Comparison of ENCODE assay signal across 30 mouse cellular contexts in genomic region chr4:23077603-23078002, GRCm38 (mm10).
"Had no signal": no experiment of that assay in that cellular context is flagged by ENCODE, and none has a peak within 500 bp of the region (broad histone marks: within the 10 kb centered on the region; RNA-seq: fewer than 3 reads in every experiment).

No protein-coding gene starts in this region.

- H3K4me3 ChIP-seq: limb, embryonic 10.5 days; limb, embryonic 12.5 days; limb, embryonic 13.5 days; limb, embryonic 15.5 days; liver, embryonic 12.5 days; liver, embryonic 13.5 days; liver, embryonic 15.5 days; lung, embryonic 15.5 days; megakaryocyte, embryonic 14.5 days; midbrain, embryonic 10.5 days; midbrain, embryonic 12.5 days; midbrain, embryonic 13.5 days; midbrain, embryonic 15.5 days; myocyte; neural tube, embryonic 12.5 days had no signal

- H3K4me1 ChIP-seq: limb, embryonic 10.5 days; limb, embryonic 12.5 days; limb, embryonic 13.5 days; limb, embryonic 15.5 days; liver, embryonic 12.5 days; liver, embryonic 13.5 days; liver, embryonic 15.5 days; lung, embryonic 15.5 days; megakaryocyte, embryonic 14.5 days; midbrain, embryonic 10.5 days; midbrain, embryonic 12.5 days; midbrain, embryonic 13.5 days; midbrain, embryonic 15.5 days; neural tube, embryonic 12.5 days had no signal

- H3K4me2 ChIP-seq: limb, embryonic 12.5 days; limb, embryonic 13.5 days; limb, embryonic 15.5 days; liver, embryonic 11.5 days; liver, embryonic 12.5 days; liver, embryonic 13.5 days; liver, embryonic 15.5 days; lung, embryonic 14.5 days; lung, embryonic 15.5 days; midbrain, embryonic 11.5 days; midbrain, embryonic 12.5 days; midbrain, embryonic 13.5 days; midbrain, embryonic 15.5 days; neural tube, embryonic 12.5 days had no signal

- H3K27ac ChIP-seq: limb, embryonic 10.5 days; limb, embryonic 12.5 days; limb, embryonic 13.5 days; limb, embryonic 15.5 days; liver, embryonic 12.5 days; liver, embryonic 13.5 days; liver, embryonic 14.5 days; liver, embryonic 15.5 days; lung, embryonic 15.5 days; macrophage; midbrain, embryonic 10.5 days; midbrain, embryonic 12.5 days; midbrain, embryonic 13.5 days; midbrain, embryonic 15.5 days; neural tube, embryonic 12.5 days had no signal

- H3K9me3 ChIP-seq: limb, embryonic 10.5 days; limb, embryonic 12.5 days; limb, embryonic 13.5 days; limb, embryonic 15.5 days; liver, embryonic 12.5 days; liver, embryonic 13.5 days; liver, embryonic 15.5 days; lung, embryonic 15.5 days; megakaryocyte, embryonic 14.5 days; midbrain, embryonic 10.5 days; midbrain, embryonic 12.5 days; midbrain, embryonic 13.5 days; midbrain, embryonic 15.5 days; neural tube, embryonic 12.5 days had no signal

- H3K36me3 ChIP-seq: limb, embryonic 10.5 days; limb, embryonic 12.5 days; limb, embryonic 13.5 days; limb, embryonic 15.5 days; liver, embryonic 12.5 days; liver, embryonic 13.5 days; liver, embryonic 15.5 days; lung, embryonic 15.5 days; midbrain, embryonic 10.5 days; midbrain, embryonic 12.5 days; midbrain, embryonic 13.5 days; midbrain, embryonic 15.5 days; neural tube, embryonic 12.5 days had no signal

- H3K9ac ChIP-seq: limb, embryonic 12.5 days; limb, embryonic 13.5 days; limb, embryonic 15.5 days; liver, embryonic 12.5 days; liver, embryonic 13.5 days; liver, embryonic 14.5 days; liver, embryonic 15.5 days; liver, postnatal 0 days; lung, embryonic 14.5 days; lung, embryonic 15.5 days; midbrain, embryonic 12.5 days; midbrain, embryonic 13.5 days; midbrain, embryonic 15.5 days; neural tube, embryonic 12.5 days had no signal

- H3K27me3 ChIP-seq: limb, embryonic 12.5 days; limb, embryonic 13.5 days; limb, embryonic 15.5 days; liver, embryonic 12.5 days; liver, embryonic 13.5 days; liver, embryonic 15.5 days; lung, embryonic 15.5 days; megakaryocyte, embryonic 14.5 days; midbrain, embryonic 12.5 days; midbrain, embryonic 13.5 days; midbrain, embryonic 15.5 days; neural tube, embryonic 12.5 days had no signal

- DNase-seq: left cerebral cortex, postnatal 4 days; liver; liver, embryonic 13.5 days; liver, postnatal 0 days; lung, adult 18-20 months; lung, adult 2 months; lung, embryonic 14.5 days; lung, postnatal 10 days; lung, postnatal 14 days; lung, postnatal 36 days; lung, postnatal 4 days; midbrain, embryonic 14.5 days had no signal
